Mouse (Mus musculus): ENCODE measurements around the gene Nfasc. TPM values are rescaled to one million over a fixed set of nuclear protein-coding genes. Genes with fewer than 3 reads are reported as not detected.

Nfasc gene
- polyA plus RNA-seq, 1 experiment from 2014 or later = 0.99 TPM

DNA sequence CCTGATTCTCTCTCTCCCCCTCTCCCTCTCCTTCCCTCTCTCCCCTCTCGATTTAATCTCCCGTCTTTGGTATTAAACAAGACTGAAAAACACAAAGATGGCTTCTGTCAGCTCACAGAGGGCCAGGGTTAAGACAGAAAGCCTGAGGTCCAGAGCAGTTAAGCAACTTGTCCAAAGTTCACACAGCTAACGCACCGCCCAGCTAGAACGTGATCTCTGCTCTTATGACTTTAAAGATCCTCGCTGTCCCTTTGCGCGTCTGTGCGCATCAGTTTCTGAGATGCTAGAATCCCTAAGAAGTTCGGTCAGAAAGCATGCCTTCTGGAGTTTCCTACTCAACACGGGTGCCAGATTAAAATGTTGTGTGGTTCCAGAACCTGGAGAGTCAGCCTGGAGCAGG is 221.9 kb downstream of the Nfasc start:
- Histone ChIP-seq H3K9me3 (ENCODE audit: control insufficient read depth, low read length) (no peaks in the 10 kb centered on the region), H3K4me3 (ENCODE audit: low read depth, low read length) (no peak overlapping the region), H3K9ac (ENCODE audit: low read length) (no peak overlapping the region), H3K4me2 (ENCODE audit: low read depth, severe bottlenecking) (no peak overlapping the region), H3K4me1 (ENCODE audit: control insufficient read depth, insufficient read depth, low read length) (no peaks in the 10 kb centered on the region), H3K27ac (replicated peaks; ENCODE audit: low read depth, low read length) (no peak overlapping the region), H3K27me3 (ENCODE audit: control insufficient read depth, insufficient read depth, low read length) (no peaks in the 10 kb centered on the region), H3K36me3 (ENCODE audit: control insufficient read depth, insufficient read depth, low read length) (no peaks in the 10 kb centered on the region)
- ATAC-seq (ENCODE audit: insufficient number of reproducible peaks, low FRiP score, low TSS enrichment, low read depth) (no peak), DNase-seq (ENCODE audit: low spot score) (no peak)
- WGBS = 91% methylated on average over 11 of the region's 11 CpGs

GRCm38 (mm10) chr1:132518621-132519020 is 223.0 kb downstream of the Nfasc start:
- H3K4me3 ChIP-seq (ENCODE audit: low read depth, low read length) = no peak overlapping the region
- no peaks in the 10 kb centered on the region for H3K9me3 ChIP-seq (ENCODE audit: control insufficient read depth, low read length)
- no peak for DNase-seq (ENCODE audit: low spot score)
- no peaks in the 10 kb centered on the region for H3K36me3 ChIP-seq (ENCODE audit: control insufficient read depth, insufficient read depth, low read length)
- H3K9ac ChIP-seq (ENCODE audit: low read length) = no peak overlapping the region
- no peaks in the 10 kb centered on the region for H3K4me1 ChIP-seq (ENCODE audit: control insufficient read depth, insufficient read depth, low read length)
- WGBS = 87% methylated on average over 18 of the region's 18 CpGs
- no peak overlapping the region for H3K4me2 ChIP-seq (ENCODE audit: low read depth, severe bottlenecking)
- ATAC-seq (ENCODE audit: insufficient number of reproducible peaks, low FRiP score, low TSS enrichment, low read depth) = no peak
- no peak overlapping the region for H3K27ac ChIP-seq (replicated peaks; ENCODE audit: low read depth, low read length)
- no peaks in the 10 kb centered on the region for H3K27me3 ChIP-seq (ENCODE audit: control insufficient read depth, insufficient read depth, low read length)

DNA sequence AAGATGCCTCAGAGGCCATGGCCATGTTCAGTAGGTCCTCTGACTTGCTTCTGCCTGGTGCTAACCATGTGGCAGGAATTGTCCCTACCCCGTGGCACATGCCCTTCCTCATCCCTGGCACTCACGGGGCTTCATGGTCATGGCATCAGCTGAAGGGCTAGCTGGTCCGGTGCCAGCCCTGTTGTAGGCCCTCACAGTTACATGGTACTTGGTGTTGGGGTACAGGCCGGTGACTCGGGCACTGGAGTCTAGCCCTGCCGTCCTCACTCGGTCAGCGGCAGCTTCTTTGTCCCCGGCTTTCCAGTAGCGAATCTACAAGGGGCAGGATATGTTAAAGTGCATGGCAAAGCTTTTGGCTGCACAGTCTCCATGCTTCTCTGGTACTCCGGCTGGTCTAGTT is 224.8 kb downstream of the Nfasc start:
- H3K27ac ChIP-seq (replicated peaks; ENCODE audit: low read depth, low read length) = no peak overlapping the region
- no peak overlapping the region for H3K4me2 ChIP-seq (ENCODE audit: low read depth, severe bottlenecking)
- H3K36me3 ChIP-seq (ENCODE audit: control insufficient read depth, insufficient read depth, low read length) = no peaks in the 10 kb centered on the region
- H3K4me1 ChIP-seq (ENCODE audit: control insufficient read depth, insufficient read depth, low read length) = peaks cover 1% of the 10 kb centered on the region; the same call in 1 of the 2 replicates
- H3K9me3 ChIP-seq (ENCODE audit: control insufficient read depth, low read length) = no peaks in the 10 kb centered on the region
- 88% methylated on average over 11 of the region's 11 CpGs for WGBS
- H3K27me3 ChIP-seq (ENCODE audit: control insufficient read depth, insufficient read depth, low read length) = no peaks in the 10 kb centered on the region
- no peak for ATAC-seq (ENCODE audit: insufficient number of reproducible peaks, low FRiP score, low TSS enrichment, low read depth)
- H3K4me3 ChIP-seq (ENCODE audit: low read depth, low read length) = no peak overlapping the region
- no peak overlapping the region for H3K9ac ChIP-seq (ENCODE audit: low read length)
- no peak for DNase-seq (ENCODE audit: low spot score)

- Histone ChIP-seq H3K4me3 (ENCODE audit: low read depth, low read length) (no peak overlapping the region), H3K36me3 (ENCODE audit: control insufficient read depth, insufficient read depth, low read length) (no peaks in the 10 kb centered on the region), H3K9me3 (ENCODE audit: control insufficient read depth, low read length) (no peaks in the 10 kb centered on the region), H3K27ac (replicated peaks; ENCODE audit: low read depth, low read length) (no peak overlapping the region), H3K4me1 (ENCODE audit: control insufficient read depth, insufficient read depth, low read length) (peaks cover 5% of the 10 kb centered on the region; the same call in 1 of the 2 replicates), H3K4me2 (ENCODE audit: low read depth, severe bottlenecking) (no peak overlapping the region), H3K9ac (ENCODE audit: low read length) (no peak overlapping the region), H3K27me3 (ENCODE audit: control insufficient read depth, insufficient read depth, low read length) (no peaks in the 10 kb centered on the region)
- DNase-seq (ENCODE audit: low spot score) (no peak), ATAC-seq (ENCODE audit: insufficient number of reproducible peaks, low FRiP score, low TSS enrichment, low read depth) (no peak)
- WGBS = 93% methylated on average over 12 of the region's 12 CpGs
Measured at GRCm38 (mm10) chr1:132515339-132515738, 226.3 kb downstream of the Nfasc start.

Other genes starting within 250 kb of the Nfasc start
- gene Tmem81, start 235.6 kb downstream of the Nfasc start, polyA plus RNA-seq (2014; fragmentation: Nextera tagmentation; extraction: Ambion mirVana) = 1.5 and 1.8 TPM in 2 replicates
- 0.52 and 0.89 TPM in 2 replicates for gene Cntn2, start 198.5 kb downstream of the Nfasc start, polyA plus RNA-seq (2014; fragmentation: Nextera tagmentation; extraction: Ambion mirVana)
- 2.6 TPM in 2 replicates for gene Lrrn2, start 138.5 kb upstream of the Nfasc start, polyA plus RNA-seq (2014; fragmentation: Nextera tagmentation; extraction: Ambion mirVana)

All from limb, embryonic 11.5 days (tissue).